Mouse (Mus musculus) heart, adult 18-20 months (tissue): ENCODE data around the gene Iqsec2. TPM values are rescaled to one million over a fixed set of nuclear protein-coding genes. Genes with fewer than 3 reads are reported as not detected.

Experiments used
- DNase-seq, 2 experiments: peaks; one replicate each; pipeline ENCODE4 v3.0.0; 2021 to 2022; ENCODE audit warnings: mixed read lengths in 1 of 2
- long read RNA-seq, 2 experiments: library from polyadenylated mRNA; stranded (forward); transcript quantifications; one replicate each; pipeline ENCODE4 v2.0.0; 2021
- total RNA-seq, 2 experiments: library from RNA; stranded (reverse); gene quantifications; 2 replicates each; pipeline ENCODE4 v1.2.3; 2021

The Iqsec2 gene
- 10 to 100 TPM; 63.0 to 85.4 TPM for total RNA-seq
- long read RNA-seq, experiment 1, transcript Iqsec2-205 (3 exons, 959 nt): major isoform, 25 of 47 reads
- long read RNA-seq, experiment 1, partial matches to known transcripts: 5 of 47 reads
- long read RNA-seq, experiment 1, other reads (novel, unspliced or antisense): 16 of 47 reads
- long read RNA-seq, experiment 2, transcript Iqsec2-205 (3 exons, 959 nt): major isoform, 13 of 24 reads
- long read RNA-seq, experiment 2, partial matches to known transcripts: 0 of 24 reads
- long read RNA-seq, experiment 2, other reads (novel, unspliced or antisense): 10 of 24 reads

DNA sequence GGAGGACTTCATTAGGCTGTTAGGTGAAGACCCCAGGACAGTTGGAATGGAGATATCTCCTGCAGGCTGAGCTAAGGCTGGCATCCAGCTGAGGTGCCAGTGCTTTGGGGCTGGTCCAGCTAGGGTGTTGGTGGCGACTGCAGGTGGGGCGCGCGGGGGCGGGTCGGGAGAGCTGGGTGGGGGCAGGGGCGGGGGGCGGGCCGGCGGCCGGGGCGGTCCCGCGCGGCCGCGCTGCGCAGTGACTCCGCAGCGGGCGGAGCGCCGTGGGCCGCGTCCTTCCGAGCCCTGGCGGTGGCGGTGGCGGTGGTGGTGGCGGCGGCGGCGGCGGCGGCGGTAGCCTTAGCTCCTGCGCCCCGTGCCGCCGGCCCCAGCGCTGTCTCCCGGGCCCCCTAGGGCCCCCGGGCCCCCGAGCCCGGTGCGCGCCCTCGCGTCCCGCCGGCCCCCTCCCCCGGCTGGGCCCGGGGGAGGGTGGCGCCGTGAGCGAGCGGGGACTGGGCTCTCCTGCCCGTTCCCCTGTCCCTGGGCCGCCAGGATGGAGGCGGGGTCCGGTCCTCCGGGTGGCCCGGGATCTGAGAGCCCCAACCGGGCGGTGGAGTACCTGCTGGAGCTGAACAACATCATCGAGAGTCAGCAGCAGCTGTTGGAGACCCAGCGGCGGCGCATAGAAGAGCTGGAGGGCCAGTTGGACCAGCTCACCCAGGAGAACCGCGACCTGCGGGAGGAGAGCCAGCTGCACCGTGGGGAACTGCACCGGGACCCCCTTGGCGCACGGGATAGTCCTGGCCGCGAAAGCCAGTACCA is at the start of gene Iqsec2:
Gene Iqsec2, plus strand, starts transcription at position 328 of the 801 bp plus-strand sequence.
- peak; percentile 39 for DNase-seq

DNA sequence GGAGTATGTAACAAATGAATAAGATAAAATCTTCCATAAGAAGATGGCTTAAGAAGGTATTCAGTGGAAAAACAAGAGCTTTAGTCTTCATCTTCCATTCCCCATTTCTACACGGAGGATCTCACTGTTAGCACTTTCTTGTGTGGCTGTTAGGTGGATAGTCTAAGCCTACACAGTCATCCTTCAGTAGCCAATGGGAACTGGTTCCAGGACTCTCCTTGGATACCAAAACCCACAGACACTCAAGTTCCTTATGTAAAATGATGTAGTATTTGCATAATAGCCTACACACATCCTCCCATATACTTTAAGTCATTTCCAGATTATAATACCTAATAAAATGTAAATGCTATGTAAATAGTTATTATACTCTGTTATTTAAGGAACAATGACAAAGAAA is 46.5 kb upstream of the Iqsec2 start:
- no peak for DNase-seq

DNA sequence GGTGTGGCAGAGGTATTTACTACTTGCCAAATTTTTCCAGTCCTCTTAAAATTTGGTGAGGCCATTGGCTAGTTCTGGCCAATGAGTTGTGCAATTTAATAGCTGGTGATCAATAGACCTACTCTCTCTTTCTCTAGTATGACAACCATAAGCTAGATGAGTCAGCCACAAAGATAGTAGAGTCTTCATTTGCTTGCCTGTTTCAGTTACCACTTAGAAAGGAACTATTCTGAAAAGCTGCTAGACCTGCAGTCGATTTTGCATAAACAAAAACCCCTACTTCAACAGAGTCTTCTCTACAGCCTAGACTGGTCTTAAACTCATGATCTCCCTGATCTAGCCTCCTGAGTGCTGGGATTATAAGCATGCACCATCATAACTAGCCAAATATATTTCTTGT is 22.4 kb upstream of the Iqsec2 start:
- DNase-seq: no peak

DNA sequence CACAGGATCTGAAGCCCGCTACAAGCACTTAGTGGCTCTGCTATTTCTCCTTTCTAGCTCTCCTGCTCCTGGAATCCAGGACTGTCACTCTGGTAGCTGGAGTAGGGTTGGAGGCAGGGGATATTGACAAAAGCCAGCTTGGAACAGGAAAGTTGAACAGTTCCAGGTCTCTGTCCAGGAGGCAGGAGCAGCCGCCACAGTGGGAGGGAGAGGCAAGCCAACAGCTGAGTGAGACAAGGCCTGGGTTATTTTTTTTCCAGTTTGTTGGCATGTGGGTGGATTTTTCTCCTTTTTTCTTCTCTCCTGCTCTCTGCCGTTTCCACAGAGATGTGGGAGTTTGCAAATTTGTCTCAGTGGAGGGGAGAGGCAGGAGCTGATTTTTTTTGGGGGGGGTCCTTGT is 13.3 kb upstream of the Iqsec2 start:
- no peak for DNase-seq

DNA sequence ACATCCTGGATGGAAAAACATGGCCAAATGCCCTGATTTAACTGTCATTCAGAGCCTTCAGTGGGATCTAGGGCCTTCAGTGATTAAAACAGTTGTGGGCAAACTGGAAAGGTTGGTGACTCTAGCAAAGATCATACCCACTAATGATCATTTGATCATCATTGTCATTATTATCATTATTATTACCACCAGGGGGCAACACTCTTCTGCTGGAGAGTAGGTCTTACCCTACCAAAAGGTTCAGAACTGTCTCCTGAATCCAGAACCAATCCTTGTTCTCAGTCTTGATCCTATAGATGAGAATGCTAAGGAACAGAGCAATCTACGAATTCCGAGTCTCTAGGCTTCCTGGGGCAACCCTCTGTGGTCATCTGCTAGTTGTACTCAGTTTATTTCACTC is 12.0 kb upstream of the Iqsec2 start:
- peak in 1 of 2 experiments; percentile 50 for DNase-seq

DNA sequence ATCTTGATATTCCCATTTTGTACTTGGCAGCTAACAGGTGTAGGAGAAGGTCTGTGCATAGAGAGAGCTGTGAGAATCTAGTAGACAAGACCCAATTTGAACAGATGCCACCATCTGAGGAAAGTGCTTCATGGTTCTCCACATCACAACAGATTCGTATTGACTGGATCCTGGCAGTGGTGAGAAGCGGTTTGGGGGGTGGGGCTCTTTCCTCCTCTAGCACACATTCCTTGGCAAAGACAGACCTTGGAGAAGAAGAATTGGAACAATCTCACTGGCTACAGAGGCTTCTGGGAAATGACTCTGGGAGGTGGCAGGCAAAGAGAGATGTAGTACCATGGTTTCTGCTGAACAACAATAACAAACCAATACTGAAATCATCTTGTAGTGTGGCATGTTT is 8.9 kb upstream of the Iqsec2 start:
- peak in 1 of 2 experiments; percentile 16 for DNase-seq

DNA sequence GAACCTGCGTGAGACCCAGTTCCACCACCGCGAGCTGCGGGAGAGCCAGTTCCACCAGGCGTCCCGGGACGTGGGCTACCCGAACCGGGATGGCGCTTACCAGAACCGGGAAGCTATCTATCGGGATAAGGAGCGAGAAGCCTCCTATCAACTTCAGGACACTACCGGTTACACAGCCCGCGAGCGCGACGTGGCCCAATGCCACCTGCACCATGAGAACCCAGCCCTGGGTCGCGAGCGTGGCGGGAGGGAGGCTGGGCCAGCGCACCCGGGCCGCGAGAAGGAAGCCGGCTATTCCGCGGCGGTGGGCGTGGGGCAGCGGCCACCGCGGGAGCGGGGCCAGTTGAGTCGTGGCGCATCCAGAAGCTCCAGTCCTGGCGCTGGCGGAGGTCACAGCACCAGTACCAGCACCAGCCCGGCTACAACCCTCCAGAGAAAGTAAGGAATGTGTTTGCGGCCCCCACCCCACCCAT is 710 bp downstream of the Iqsec2 start:
- peak in 1 of 2 experiments; percentile 36 for DNase-seq

DNA sequence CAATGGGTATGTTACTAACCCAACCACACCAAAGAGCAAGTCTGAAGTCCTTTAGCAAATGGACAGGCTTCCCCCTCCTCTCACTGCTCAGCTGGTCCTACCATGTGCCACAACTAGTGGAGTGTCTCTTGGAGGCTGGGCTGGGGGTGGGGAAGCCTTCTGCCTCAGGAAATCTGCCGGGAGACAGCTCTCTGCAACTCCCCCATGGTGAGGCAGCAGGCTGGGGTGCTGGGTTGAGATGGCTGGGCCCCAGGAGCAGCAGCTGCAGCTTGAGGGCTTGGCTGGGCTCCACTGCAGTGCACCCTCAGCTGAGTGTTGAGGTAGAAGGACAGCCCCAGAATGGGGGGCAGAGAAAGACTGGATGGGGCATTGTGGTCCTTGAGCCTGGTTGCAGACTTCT is 2.1 kb downstream of the Iqsec2 start:
- no peak for DNase-seq

DNA sequence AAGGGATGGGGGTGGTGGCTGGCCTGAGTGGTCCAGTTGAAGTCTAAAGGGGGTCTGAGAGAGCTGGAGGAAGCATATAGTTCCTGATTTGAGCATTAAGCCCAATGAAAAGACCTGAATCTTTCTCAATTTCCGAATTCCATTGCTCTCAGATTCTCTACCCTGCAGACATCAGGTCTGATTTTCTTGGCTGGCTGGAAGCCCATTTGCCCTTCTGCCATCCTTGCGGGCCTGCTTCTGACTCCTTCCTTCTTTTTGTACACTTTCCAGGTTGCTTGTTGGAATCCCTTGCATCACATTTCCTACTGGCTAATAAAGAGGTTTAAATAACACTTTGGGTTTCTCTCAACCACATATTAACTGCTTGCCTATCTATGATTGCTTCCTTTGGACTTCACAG is 2.6 kb downstream of the Iqsec2 start:
- no peak for DNase-seq

DNA sequence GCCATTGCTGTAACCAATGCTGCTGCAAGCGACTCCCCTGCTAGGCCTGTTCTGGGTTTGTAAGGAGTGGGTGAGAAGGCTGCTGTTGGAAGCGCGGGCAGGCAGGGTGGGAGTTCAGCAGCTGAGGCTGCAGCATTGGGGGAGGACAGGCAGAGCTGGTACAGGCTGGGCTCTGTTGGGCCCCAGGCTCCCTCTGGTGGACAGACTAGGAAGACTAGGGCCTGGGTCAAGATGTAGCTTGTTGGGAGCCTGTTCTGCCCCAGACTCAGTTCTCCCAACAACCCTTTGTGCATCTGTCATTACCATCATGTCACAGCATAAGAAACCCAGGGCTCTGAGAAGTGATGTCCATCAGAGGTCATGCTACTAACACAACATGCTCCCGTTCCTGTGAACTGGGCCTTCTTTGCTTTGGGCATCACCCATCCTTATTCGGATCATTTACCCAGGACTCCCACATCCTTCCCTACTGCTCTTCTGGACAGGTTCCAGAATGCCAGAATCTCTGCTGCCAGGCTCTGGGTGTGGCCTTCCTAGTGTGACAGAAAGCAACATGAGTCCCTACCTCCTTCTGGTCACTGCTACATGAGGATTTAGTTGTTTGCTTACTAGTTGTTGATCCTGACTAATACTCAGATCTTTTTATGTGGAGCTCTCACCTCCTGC is 3.5 kb downstream of the Iqsec2 start:
- DNase-seq: peak; percentile 66 to 78

DNA sequence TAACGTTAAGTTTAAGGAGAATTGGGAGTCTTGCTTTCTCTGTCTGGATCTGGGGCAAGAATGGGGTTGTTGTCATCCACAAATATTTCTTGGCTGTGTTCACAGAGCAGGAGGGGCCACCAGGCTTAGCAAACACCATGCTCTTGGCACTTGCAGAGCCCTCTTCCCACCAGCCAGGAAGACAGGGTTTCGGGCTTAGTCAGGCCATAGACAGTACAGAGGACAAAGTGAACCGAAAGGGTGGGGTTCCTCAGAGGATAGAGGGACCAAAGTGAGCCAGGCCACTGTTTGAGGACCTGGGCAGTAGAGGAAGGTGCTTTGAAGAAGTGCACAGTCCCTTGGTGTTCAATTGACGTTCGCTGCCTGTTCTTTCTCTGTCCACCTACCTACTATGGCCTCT is 4.6 kb downstream of the Iqsec2 start:
- DNase-seq: peak; percentile 47 to 53

DNA sequence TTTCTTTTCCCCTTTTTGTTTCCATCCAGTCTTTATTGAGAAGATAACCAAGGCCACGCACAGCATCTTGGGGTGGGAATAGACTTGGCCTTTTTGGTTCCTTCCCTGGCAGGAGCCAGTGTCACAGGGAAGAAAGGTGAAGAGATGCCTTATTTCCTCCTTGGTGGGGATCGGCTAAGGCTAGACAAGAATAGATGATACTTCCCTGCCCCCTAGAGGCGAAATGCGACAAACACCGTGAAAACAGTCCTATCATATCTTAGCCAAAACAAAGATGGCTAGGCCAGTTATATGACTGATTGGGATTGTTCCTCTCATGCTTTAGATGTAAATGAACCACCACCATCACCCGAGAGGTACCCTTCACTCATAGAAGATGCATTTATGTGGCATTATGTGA is 7.6 kb downstream of the Iqsec2 start:
- DNase-seq: peak; percentile 45 to 84

DNA sequence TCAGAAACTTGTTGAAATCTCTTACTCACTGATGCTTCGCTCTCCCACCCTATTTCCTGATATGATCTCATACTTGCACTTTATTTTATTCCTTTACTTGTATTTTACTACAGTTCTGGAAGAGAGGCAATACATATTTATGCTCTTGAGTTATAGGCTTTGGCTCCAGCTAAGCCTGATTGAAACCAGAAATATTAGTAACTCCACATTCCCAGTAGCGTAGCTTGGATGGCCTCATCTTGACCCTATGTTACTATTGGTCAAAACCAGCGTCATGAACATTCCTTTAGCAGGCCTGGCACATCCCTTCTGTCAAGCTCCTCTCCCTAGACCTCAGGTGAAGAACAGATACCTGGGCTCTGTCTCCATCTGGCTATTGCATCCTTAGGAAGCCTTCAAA is 14.2 kb downstream of the Iqsec2 start:
- no peak for DNase-seq

DNA sequence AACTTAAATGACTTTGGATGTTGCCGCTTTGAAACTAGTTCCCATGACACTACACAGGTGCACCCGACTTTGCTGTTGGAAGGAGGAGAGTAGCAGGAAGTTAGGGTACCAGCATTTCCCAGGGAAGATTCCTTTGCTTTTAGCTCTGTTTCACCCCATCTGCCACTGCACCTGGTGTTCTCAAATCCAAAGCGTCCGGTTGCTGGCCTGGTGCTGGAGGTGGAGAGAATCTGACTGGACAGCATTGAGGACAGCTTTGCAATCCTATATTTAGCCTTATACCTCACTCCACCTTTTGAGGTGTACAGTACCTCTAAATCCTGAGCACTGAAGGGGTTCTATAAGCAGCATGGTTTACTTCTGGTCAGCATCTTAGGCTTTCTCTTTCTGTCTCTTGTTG is 17.3 kb downstream of the Iqsec2 start:
- no peak for DNase-seq

DNA sequence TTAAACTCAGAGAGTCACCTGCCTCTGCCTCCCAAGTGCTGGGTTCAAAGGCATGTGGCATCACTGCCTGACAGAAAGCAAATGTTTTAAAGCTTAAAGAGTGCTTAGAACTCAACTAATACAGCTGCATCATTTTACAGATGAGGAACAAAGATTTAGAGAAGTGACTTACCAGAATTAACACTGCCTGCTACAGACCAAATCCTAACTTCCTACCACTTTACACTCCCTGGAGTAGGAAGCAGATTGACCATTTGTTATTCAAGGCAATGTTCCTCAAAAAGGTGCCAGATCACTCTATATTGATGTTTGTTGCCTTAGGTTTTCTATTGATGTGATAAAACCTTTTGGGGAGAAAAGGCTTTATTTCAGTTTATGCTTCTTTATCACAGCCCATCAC is 20.0 kb downstream of the Iqsec2 start:
- no peak for DNase-seq

DNA sequence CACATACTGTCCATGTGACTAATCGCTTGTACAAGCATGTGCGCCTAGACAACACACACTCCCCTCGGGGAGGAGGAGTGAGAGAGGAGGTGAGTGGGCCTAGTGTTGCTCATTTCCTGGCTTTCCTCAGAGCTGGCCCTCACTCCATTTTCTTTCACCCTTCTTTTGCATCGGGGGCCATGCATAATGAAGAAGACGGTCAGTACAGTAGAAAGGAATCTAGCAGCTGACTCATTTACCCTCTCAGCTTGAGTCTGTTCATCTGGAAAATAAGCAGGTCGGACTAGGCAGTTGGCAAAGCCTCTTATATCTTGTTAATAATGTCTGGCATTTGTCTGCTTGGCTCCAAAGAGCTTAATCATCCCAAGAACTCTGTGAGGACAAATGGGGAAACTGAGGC is 22.1 kb downstream of the Iqsec2 start:
- no peak for DNase-seq

DNA sequence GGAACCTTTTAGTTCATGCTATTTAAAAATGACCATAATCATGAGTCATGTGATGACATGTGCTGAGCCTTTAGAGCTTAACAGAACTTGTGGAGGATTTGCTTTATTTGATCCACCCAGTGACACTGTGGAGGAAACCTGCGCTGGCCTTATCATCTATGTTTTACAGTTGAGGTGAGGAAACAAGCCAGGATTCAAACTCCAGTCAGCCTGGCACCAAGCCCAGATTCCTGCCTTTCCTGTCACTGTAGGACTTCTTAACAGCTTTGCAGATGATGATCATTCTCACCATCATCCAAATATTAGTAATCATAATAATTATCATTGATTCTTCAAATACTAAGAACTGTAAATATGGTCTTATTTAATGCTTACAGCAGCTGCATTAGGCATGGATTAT is 24.5 kb downstream of the Iqsec2 start:
- DNase-seq: peak; percentile 39 to 55

DNA sequence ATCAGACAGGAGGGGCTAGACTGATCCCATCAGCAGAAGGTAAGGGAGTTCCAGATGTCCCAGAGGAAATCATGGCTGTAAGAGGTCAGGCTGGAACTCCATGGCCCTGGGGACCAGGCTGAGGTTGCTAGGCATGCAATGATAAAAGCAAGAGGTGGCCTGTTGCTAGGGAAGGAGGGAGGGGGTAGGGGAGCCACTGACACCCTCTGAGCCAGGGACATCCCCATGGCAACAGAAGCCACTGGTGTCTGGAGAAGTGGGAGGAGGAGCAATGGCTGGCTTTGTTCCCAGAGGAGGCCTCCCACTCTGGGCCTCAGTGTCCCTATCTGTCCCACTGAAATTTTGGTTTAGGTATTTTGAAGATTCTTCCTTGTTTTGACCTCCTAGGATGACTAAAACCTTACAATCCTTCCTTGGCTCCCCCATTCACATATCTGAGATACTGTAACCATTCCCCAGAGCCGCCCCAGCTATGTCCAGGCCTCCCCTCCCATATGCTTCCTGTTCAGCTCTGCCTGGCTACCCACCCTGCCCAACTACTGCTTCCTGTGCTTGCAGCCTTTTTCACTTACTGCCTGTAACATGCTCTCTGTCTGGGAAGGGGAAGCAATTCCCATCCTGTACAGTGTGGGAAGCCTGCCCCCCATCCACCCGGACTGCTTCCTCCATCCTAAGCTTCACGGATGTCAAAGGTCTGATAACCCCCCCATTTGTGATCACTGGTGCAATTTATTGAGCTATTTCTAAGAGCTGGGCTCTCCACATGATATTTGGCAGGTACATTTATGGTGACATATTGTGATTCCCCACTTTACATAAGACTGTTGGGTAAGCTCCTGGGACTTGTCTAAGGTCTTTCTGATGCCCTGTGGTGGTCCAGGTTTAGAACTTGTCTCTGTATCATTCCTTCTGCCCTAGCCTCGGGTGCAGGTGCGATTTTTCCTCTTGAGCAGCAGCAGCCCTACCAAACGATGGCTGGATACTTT is 27.3 kb downstream of the Iqsec2 start:
- DNase-seq: peak; percentile 57 to 62

DNA sequence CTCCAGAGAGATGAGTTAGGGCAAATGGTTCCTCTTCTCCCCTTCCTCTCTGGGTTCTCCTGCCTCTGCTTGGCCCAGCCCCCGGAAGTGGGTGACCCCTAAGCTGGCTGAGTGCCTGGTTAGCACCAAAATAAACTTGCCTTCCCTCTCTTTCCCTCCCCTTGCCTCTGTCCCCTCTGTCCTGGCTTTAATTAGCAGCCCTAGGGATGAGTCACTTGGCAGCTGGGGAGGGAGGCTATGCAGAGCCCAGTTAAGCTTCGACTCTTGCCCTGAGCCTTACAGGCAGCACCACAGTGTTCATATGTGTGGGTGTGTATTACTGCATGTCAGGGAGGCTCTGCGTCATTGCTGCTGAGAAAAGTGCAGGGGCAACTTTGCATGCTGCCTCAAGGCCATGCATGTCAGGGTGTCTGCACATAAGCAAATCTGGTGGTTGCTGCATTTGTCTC is 28.4 kb downstream of the Iqsec2 start:
- DNase-seq: peak; percentile 77 to 88

DNA sequence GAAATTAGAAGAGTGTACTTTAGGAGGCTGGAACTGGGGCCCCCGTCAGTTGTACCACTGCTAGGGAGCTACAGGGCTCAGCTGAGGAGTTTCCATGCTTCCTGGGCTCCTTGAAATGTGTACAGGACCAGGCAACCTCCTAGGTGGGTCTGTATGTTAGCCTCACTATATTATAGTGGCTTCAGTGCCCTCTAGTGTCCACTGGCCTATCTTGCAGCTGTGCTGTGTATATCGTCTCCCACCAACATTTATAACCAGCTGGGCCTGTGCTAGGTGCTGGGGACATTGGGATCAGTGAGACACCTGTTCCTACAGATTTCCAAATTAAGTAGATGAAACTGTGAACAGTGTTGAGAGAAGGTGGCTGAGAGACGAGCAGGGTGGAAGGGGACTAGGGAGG is 31.2 kb downstream of the Iqsec2 start:
- peak; percentile 31 to 67 for DNase-seq

DNA sequence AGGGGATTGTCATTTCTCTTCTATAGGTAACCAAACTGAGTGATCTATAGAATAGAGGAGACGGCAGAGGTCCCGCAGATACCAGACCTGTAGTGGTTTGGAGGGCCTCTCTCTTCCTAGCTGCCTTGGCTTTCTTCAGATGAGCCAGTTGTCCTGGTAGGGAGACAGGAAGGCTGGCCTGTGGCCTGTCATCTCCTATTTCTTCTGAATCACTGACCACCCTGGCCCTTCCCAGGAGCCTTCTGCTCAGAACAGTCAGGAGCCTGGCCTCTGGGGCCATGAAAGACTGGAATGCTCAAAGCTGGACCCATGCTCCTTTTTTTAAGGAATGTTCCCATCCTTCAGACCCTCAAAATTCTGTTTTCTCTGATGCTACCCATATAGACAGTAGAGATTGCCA is 33.8 kb downstream of the Iqsec2 start:
- DNase-seq: no peak
